Mouse (Mus musculus) neural tube, embryonic 13.5 days (tissue): ENCODE data around the gene Gm21972. TPM values are rescaled to one million over a fixed set of nuclear protein-coding genes. Genes with fewer than 3 reads are reported as not detected.

ENCODE experiments used
- ATAC-seq: fragments of 200-750 bp; cut with Nextera tagmentation; 2 replicates; pipeline ENCODE4 v1.8.0; 2017; ENCODE audit warnings: low read depth, mild to moderate bottlenecking, moderate TSS enrichment, moderate library complexity
- H3K27ac ChIP-seq: fragments of 300-500 bp; sonication (generic); replicated peaks from 2 replicates; pipeline ENCODE4 v1.5.1; 2015; ENCODE audit warnings: moderate library complexity, mild to moderate bottlenecking, inconsistent platforms
- H3K27me3 ChIP-seq: fragments of 300-500 bp; sonication (generic); 2 replicates; pipeline ENCODE4 v1.6.1; 2015; ENCODE audit warnings: mild to moderate bottlenecking, inconsistent platforms
- H3K36me3 ChIP-seq: fragments of 300-500 bp; sonication (generic); 2 replicates; pipeline ENCODE4 v1.6.1; 2015; ENCODE audit warnings: mild to moderate bottlenecking, inconsistent platforms
- H3K4me1 ChIP-seq: fragments of 300-500 bp; sonication (generic); replicated peaks from 2 replicates; pipeline ENCODE4 v1.6.1; 2015; ENCODE audit warnings: inconsistent platforms
- H3K4me2 ChIP-seq: fragments of 300-500 bp; sonication (generic); 2 replicates; pipeline ENCODE4 v1.6.1; 2015; ENCODE audit warnings: inconsistent platforms, mild to moderate bottlenecking, moderate library complexity
- H3K4me3 ChIP-seq: fragments of 300-500 bp; sonication (generic); 2 replicates; pipeline ENCODE4 v1.5.1; 2015; ENCODE audit warnings: mild to moderate bottlenecking, inconsistent platforms
- H3K9ac ChIP-seq: fragments of 300-500 bp; sonication (generic); 2 replicates; pipeline ENCODE4 v1.6.1; 2015; ENCODE audit warnings: moderate library complexity, mild to moderate bottlenecking, inconsistent platforms
- H3K9me3 ChIP-seq: fragments of 300-500 bp; sonication (generic); 2 replicates; pipeline ENCODE4 v1.6.1; 2016; ENCODE audit warnings: inconsistent platforms
- WGBS: fragments of 180-500 bp; shearing (Covaris S2); methylation state at CpG from one replicate; pipeline ENCODE4 v1.1.7; 2015; 5-methylcytosine and 5-hydroxymethylcytosine counted together
- polyA plus RNA-seq: library from polyadenylated mRNA; unstranded; fragments of >200 nt; fragmentation: Nextera tagmentation; extraction: Ambion mirVana; gene quantifications from 2 replicates; pipeline ENCODE4 v1.2.1, GENCODE M21; 2015

Gm21972 gene
- polyA plus RNA-seq, 1 experiment from 2014 or later: not detected

DNA sequence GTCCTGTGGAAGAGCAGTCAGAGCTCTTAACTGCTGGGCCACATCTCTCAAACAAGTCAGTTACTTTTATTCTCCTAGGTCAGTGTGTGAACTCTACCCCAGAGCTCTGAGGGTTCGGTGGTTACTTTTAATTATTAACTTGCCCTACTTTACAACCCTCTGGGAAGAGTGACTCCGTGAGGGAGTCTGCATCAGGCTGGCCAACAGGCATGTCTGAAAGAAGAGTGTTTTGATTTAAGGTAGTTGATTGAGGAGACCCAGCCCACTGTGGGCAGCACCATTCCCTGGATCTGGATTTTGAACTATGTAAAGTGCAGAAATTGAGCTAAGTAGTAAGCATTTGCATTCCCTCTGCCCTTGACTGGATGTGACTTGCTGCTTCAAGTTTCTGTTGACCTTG is 42.6 kb downstream of the Gm21972 start:
- Histone ChIP-seq H3K27me3 (no peaks in the 10 kb centered on the region), H3K4me1 (no peaks in the 10 kb centered on the region), H3K9ac (0 out of 2 replicates have a peak overlapping the region, but pooled peaks have one; percentile 14), H3K4me2 (no peak overlapping the region), H3K9me3 (no peaks in the 10 kb centered on the region), H3K27ac (no peak overlapping the region), H3K36me3 (peaks cover 78% of the 10 kb centered on the region), H3K4me3 (no peak overlapping the region)
- 33% methylated on average over 2 of the region's 2 CpGs for WGBS
- no peak for ATAC-seq

GRCm38 (mm10) chr1:86178462-86179253 is 45.2 kb downstream of the Gm21972 start:
- 46% methylated on average over 7 of the region's 7 CpGs for WGBS
- Histone ChIP-seq H3K27me3 (no peaks in the 10 kb centered on the region), H3K4me3 (no peak overlapping the region), H3K4me2 (no peak overlapping the region), H3K9ac (no peak overlapping the region), H3K27ac (no peak overlapping the region), H3K9me3 (no peaks in the 10 kb centered on the region), H3K4me1 (no peaks in the 10 kb centered on the region), H3K36me3 (peaks cover 68% of the 10 kb centered on the region)
- ATAC-seq: peak; percentile 77

GRCm38 (mm10) chr1:86182004-86182709 is 48.7 kb downstream of the Gm21972 start:
- ATAC-seq: no peak
- no peaks in the 10 kb centered on the region for H3K4me1 ChIP-seq
- no peak overlapping the region for H3K4me3 ChIP-seq
- peaks cover 41% of the 10 kb centered on the region for H3K36me3 ChIP-seq
- WGBS: 84% methylated on average over 5 of the region's 5 CpGs
- H3K27ac ChIP-seq: no peak overlapping the region
- no peaks in the 10 kb centered on the region for H3K27me3 ChIP-seq
- no peak overlapping the region for H3K4me2 ChIP-seq
- H3K9ac ChIP-seq: no peak overlapping the region
- no peaks in the 10 kb centered on the region for H3K9me3 ChIP-seq

GRCm38 (mm10) chr1:86183577-86184263 is 50.3 kb downstream of the Gm21972 start:
- no peak for ATAC-seq
- 91% methylated on average over 4 of the region's 4 CpGs for WGBS
- Histone ChIP-seq H3K27ac (no peak overlapping the region), H3K4me2 (no peak overlapping the region), H3K9ac (no peak overlapping the region), H3K4me3 (no peak overlapping the region), H3K4me1 (no peaks in the 10 kb centered on the region), H3K27me3 (no peaks in the 10 kb centered on the region), H3K36me3 (peaks cover 27% of the 10 kb centered on the region), H3K9me3 (no peaks in the 10 kb centered on the region)

- H3K4me2 ChIP-seq: no peak overlapping the region
- H3K4me1 ChIP-seq: no peaks in the 10 kb centered on the region
- 86% methylated on average over 7 of the region's 7 CpGs for WGBS
- no peaks in the 10 kb centered on the region for H3K9me3 ChIP-seq
- no peak overlapping the region for H3K9ac ChIP-seq
- H3K27ac ChIP-seq: no peak overlapping the region
- peaks cover 47% of the 10 kb centered on the region for H3K36me3 ChIP-seq
- no peak for ATAC-seq
- no peak overlapping the region for H3K4me3 ChIP-seq
- no peaks in the 10 kb centered on the region for H3K27me3 ChIP-seq
Observed at GRCm38 (mm10) chr1:86186762-86187161, 53.3 kb downstream of the Gm21972 start.

GRCm38 (mm10) chr1:86187856-86188255 is 54.4 kb downstream of the Gm21972 start:
- Histone ChIP-seq H3K4me3 (no peak overlapping the region), H3K36me3 (peaks cover 52% of the 10 kb centered on the region), H3K4me1 (no peaks in the 10 kb centered on the region), H3K9ac (no peak overlapping the region), H3K27me3 (no peaks in the 10 kb centered on the region), H3K9me3 (no peaks in the 10 kb centered on the region), H3K27ac (no peak overlapping the region), H3K4me2 (no peak overlapping the region)
- no peak for ATAC-seq
- WGBS: 72% methylated on average over 2 of the region's 2 CpGs

DNA sequence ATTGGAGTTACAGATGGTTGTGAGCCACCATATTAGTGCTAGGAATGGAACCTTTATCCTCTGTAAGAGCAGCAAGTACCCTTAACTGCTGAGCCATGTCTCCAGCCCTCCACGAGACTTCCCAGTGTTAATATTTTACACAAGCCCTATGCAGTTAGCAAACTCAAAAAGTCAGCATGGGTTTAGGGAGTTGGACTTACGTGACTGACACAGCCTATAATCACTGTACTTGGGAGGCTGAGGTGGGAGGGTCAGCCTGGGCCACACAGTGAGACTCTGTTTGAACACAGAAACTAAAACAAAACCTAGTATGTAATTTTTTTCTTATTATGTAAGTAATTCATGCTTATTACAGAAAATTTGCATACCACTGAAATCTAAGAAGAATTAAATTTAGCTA is 54.8 kb downstream of the Gm21972 start:
- Histone ChIP-seq H3K4me1 (no peaks in the 10 kb centered on the region), H3K4me2 (no peak overlapping the region), H3K27ac (no peak overlapping the region), H3K27me3 (no peaks in the 10 kb centered on the region), H3K9ac (no peak overlapping the region), H3K4me3 (no peak overlapping the region), H3K9me3 (no peaks in the 10 kb centered on the region), H3K36me3 (peaks cover 52% of the 10 kb centered on the region)
- WGBS: 91% methylated on average over 2 of the region's 2 CpGs
- ATAC-seq: no peak

GRCm38 (mm10) chr1:86189034-86189702 is 55.7 kb downstream of the Gm21972 start:
- WGBS: 88% methylated on average over 6 of the region's 6 CpGs
- Histone ChIP-seq H3K27me3 (no peaks in the 10 kb centered on the region), H3K4me1 (no peaks in the 10 kb centered on the region), H3K9me3 (no peaks in the 10 kb centered on the region), H3K4me3 (no peak overlapping the region), H3K9ac (no peak overlapping the region), H3K36me3 (peaks cover 60% of the 10 kb centered on the region), H3K4me2 (no peak overlapping the region), H3K27ac (no peak overlapping the region)
- no peak for ATAC-seq

- no peak for ATAC-seq
- Histone ChIP-seq H3K9me3 (no peaks in the 10 kb centered on the region), H3K27me3 (no peaks in the 10 kb centered on the region), H3K27ac (no peak overlapping the region), H3K4me3 (no peak overlapping the region), H3K36me3 (peaks cover 72% of the 10 kb centered on the region), H3K4me2 (no peak overlapping the region), H3K9ac (no peak overlapping the region), H3K4me1 (no peaks in the 10 kb centered on the region)
- WGBS: 90% methylated on average over 6 of the region's 6 CpGs
Observed at GRCm38 (mm10) chr1:86190843-86191242, 57.4 kb downstream of the Gm21972 start.

DNA sequence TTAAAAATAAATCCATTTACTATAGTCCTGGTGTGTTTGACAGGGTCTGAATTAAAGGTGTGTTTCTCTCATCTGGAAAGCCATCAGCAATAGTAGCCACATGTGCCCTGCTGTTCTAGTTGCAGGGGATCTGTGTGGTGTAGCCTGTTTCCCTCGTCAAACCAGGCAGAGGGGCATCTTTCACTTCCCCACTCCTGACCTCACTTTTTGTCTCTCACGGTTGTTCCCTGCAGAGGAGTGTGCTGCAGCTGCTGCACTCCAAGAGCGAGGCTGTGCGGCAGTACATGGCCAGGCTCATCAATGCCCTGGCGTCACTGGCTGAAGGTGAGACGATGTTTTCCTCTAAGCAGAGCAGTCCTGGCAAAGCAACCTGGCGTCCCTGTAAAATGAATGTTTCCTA is 60.6 kb downstream of the Gm21972 start:
- Histone ChIP-seq H3K9me3 (no peaks in the 10 kb centered on the region), H3K9ac (no peak overlapping the region), H3K27me3 (no peaks in the 10 kb centered on the region), H3K4me1 (no peaks in the 10 kb centered on the region), H3K27ac (no peak overlapping the region), H3K4me2 (no peak overlapping the region), H3K4me3 (no peak overlapping the region), H3K36me3 (peaks cover 95% of the 10 kb centered on the region)
- 70% methylated on average over 7 of the region's 7 CpGs for WGBS
- no peak for ATAC-seq

DNA sequence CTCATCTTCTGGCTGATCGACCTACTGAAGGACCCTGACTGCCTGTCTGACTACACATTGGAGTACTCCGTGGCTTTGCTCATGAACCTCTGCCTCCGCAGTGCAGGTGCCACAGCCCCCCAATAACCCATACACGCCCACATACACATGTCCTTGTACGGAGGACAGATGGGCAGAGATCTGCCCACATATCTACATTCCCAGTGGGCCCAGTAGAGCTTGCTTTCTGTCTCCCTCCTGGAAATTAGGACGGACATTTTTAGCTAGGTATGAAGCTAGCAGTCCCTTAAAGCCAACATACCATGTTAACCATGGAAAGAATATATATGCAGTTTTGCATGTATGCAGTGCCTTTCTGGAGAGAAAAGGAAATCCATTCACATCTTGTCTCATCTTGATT is 64.8 kb downstream of the Gm21972 start:
- no peak overlapping the region for H3K4me2 ChIP-seq
- H3K36me3 ChIP-seq: peaks cover 95% of the 10 kb centered on the region
- 65% methylated on average over 6 of the region's 6 CpGs for WGBS
- H3K4me1 ChIP-seq: no peaks in the 10 kb centered on the region
- no peaks in the 10 kb centered on the region for H3K9me3 ChIP-seq
- ATAC-seq: no peak
- H3K9ac ChIP-seq: no peak overlapping the region
- H3K27me3 ChIP-seq: no peaks in the 10 kb centered on the region
- no peak overlapping the region for H3K27ac ChIP-seq
- no peak overlapping the region for H3K4me3 ChIP-seq

GRCm38 (mm10) chr1:86199026-86199425 is 65.6 kb downstream of the Gm21972 start:
- Histone ChIP-seq H3K27ac (no peak overlapping the region), H3K27me3 (no peaks in the 10 kb centered on the region), H3K4me3 (no peak overlapping the region), H3K4me1 (no peaks in the 10 kb centered on the region), H3K36me3 (peaks cover 96% of the 10 kb centered on the region), H3K9me3 (no peaks in the 10 kb centered on the region), H3K4me2 (no peak overlapping the region), H3K9ac (no peak overlapping the region)
- no peak for ATAC-seq
- 70% methylated on average over 5 of the region's 5 CpGs for WGBS
